Comparison of ENCODE assay signal across 11 mouse cellular contexts in the genomic region with DNA sequence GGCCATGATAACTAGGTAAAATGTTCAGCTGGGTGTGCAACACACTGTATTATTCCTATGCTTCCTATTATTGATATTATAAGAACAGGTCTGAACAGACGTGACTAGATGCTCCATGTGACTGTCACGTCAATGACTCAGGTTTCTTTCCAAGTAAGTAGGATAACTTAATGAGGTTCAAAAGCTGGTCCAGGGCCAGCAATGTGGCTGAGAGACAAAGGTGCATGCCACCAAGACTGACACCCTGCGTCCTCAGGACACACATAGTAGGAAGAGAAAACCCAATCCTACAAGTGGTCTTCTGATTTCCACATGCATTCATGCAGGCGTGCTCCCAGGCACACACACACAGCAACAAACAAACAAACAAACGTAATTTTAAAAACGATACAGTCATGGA. TPM values are rescaled to one million over a fixed set of nuclear protein-coding genes. Genes with fewer than 3 reads are reported as not detected.
DNase-seq lines count a peak whose midpoint lies in the region; ATAC-seq and TF ChIP-seq lines count a peak whose summit lies in the region.
"Had no signal": no experiment of that assay in that cellular context is flagged by ENCODE, and none has a peak within 500 bp of the region (broad histone marks: within the 10 kb centered on the region; RNA-seq: fewer than 3 reads in every experiment).

No protein-coding gene starts in this region.

- TF ChIP-seq CTCF in kidney, postnatal 0 days (IDR thresholded peaks at IDR 0.05; ENCODE audit: low read depth) = no peak

- ATAC-seq in kidney, postnatal 0 days (replicated peaks; ENCODE audit: low FRiP score, low read depth) = no peak
- no peak for ATAC-seq in kidney, embryonic 15.5 days (replicated peaks; ENCODE audit: low FRiP score)
- 0 out of 2 replicates have a peak, but pooled peaks have one; percentile 16 for ATAC-seq in erythroid progenitor cell, adult 5-6 weeks (replicated peaks; ENCODE audit: low FRiP score, poor library complexity, severe bottlenecking)
- ATAC-seq in liver, embryonic 15.5 days (ENCODE audit: insufficient read depth) = no peak
- no peak for ATAC-seq in megakaryocyte progenitor cell, adult 5-6 weeks (replicated peaks; ENCODE audit: poor library complexity)

- no peak overlapping the region for H3K9ac ChIP-seq in kidney, postnatal 0 days (ENCODE audit: low read depth, low read length)
- no peak overlapping the region for H3K9ac ChIP-seq in kidney, embryonic 15.5 days
- H3K9ac ChIP-seq in liver, embryonic 15.5 days = peak overlapping the region; percentile 100
- H3K9ac ChIP-seq: limb, embryonic 12.5 days had no signal

- H3K36me3 ChIP-seq in kidney, postnatal 0 days (ENCODE audit: insufficient read depth, low read length) = no peaks in the 10 kb centered on the region
- no peaks in the 10 kb centered on the region for H3K36me3 ChIP-seq in kidney, embryonic 15.5 days
- peaks cover 11% of the 10 kb centered on the region; the same call in 1 of the 2 replicates for H3K36me3 ChIP-seq in liver, embryonic 15.5 days (replicated peaks)
- H3K36me3 ChIP-seq: limb, embryonic 12.5 days had no signal

- peak overlapping the region; percentile 80; the same call in 1 of the 2 replicates for H3K4me2 ChIP-seq in kidney, postnatal 0 days (ENCODE audit: low read length)
- no peak overlapping the region for H3K4me2 ChIP-seq in kidney, embryonic 15.5 days
- H3K4me2 ChIP-seq in liver, embryonic 15.5 days = peak overlapping the region; percentile 71

- H3K4me1 ChIP-seq in kidney, postnatal 0 days (replicated peaks; ENCODE audit: insufficient read depth, low read length) = peaks cover 12% of the 10 kb centered on the region
- H3K4me1 ChIP-seq in kidney, embryonic 15.5 days = peaks cover 19% of the 10 kb centered on the region
- peaks cover 50% of the 10 kb centered on the region for H3K4me1 ChIP-seq in liver, embryonic 15.5 days (replicated peaks)

- H3K9me3 ChIP-seq in kidney, postnatal 0 days (replicated peaks; ENCODE audit: low read length) = no peaks in the 10 kb centered on the region
- no peaks in the 10 kb centered on the region for H3K9me3 ChIP-seq in kidney, embryonic 15.5 days (replicated peaks)
- no peaks in the 10 kb centered on the region for H3K9me3 ChIP-seq in liver, embryonic 15.5 days (replicated peaks)
- H3K9me3 ChIP-seq: limb, embryonic 12.5 days had no signal

- peak; percentile 33 for DNase-seq in gastrocnemius, adult 18-20 months (ENCODE audit: low spot score)
- DNase-seq in gastrocnemius, postnatal 25 days = no peak
- DNase-seq in kidney, postnatal 0 days (ENCODE audit: low spot score) = no peak
- no peak for DNase-seq in thymus, postnatal 0 days (ENCODE audit: low spot score)

- no peak overlapping the region for H3K4me3 ChIP-seq in kidney, postnatal 0 days (replicated peaks; ENCODE audit: low read depth, low read length)
- H3K4me3 ChIP-seq in kidney, embryonic 15.5 days (replicated peaks) = no peak overlapping the region
- peak overlapping the region; percentile 95 for H3K4me3 ChIP-seq in liver, embryonic 15.5 days (replicated peaks)
- H3K4me3 ChIP-seq: limb, embryonic 12.5 days had no signal

- WGBS in kidney, postnatal 0 days = 89% methylated on average over 6 of the region's 6 CpGs
- WGBS in kidney, embryonic 15.5 days = 90% methylated on average over 6 of the region's 6 CpGs
- WGBS in liver, embryonic 15.5 days (ENCODE audit: insufficient replicate concordance) = 52% methylated on average over 6 of the region's 6 CpGs

- no peaks in the 10 kb centered on the region for H3K27me3 ChIP-seq in kidney, postnatal 0 days (ENCODE audit: insufficient read depth, low read length)
- H3K27me3 ChIP-seq in kidney, embryonic 15.5 days = no peaks in the 10 kb centered on the region
- H3K27me3 ChIP-seq in liver, embryonic 15.5 days = no peaks in the 10 kb centered on the region
- H3K27me3 ChIP-seq: limb, embryonic 12.5 days had no signal

- H3K27ac ChIP-seq in kidney, postnatal 0 days = no peak overlapping the region
- no peak overlapping the region for H3K27ac ChIP-seq in kidney, embryonic 15.5 days
- peak overlapping the region; percentile 92 for H3K27ac ChIP-seq in liver, embryonic 15.5 days (replicated peaks)
- H3K27ac ChIP-seq: layer of hippocampus, adult 2 months; limb, embryonic 12.5 days; macrophage had no signal

RNA-seq across cellular contexts. Expression of a gene that starts 2.1 kb away (rescaled TPM):
- total RNA-seq in gastrocnemius, adult 18-20 months (2021) = 10 to 100 TPM; 56.1 to 83.1 TPM
- 10 to 100 TPM; 76.4 to 87.9 TPM for total RNA-seq in gastrocnemius, postnatal 25 days (2021)
- 14.1 and 16.2 TPM in 2 replicates for polyA plus RNA-seq in kidney, postnatal 0 days (2015; fragmentation: Nextera tagmentation; extraction: Ambion mirVana)
- 14.3 and 15.1 TPM in 2 replicates for polyA plus RNA-seq in kidney, embryonic 15.5 days (2015; fragmentation: Nextera tagmentation; extraction: Ambion mirVana)
- total RNA-seq in erythroid progenitor cell, adult 5-6 weeks (2015; ENCODE audit: low replicate concordance) = 453 and 558 TPM in 2 replicates
- 520 and 536 TPM in 2 replicates for total RNA-seq in erythroid progenitor cell, adult 5-6 weeks (2017; ENCODE audit: low replicate concordance)
- 53.1 and 57.4 TPM in 2 replicates for polyA plus RNA-seq in liver, embryonic 15.5 days (2015; fragmentation: Nextera tagmentation; extraction: Ambion mirVana)
- 13.2 and 13.5 TPM in 2 replicates for polyA plus RNA-seq in thymus, postnatal 0 days (2015; fragmentation: Nextera tagmentation; extraction: Ambion mirVana)
- 27.4 and 32.9 TPM in 2 replicates for total RNA-seq in megakaryocyte progenitor cell, adult 5-6 weeks (2015)
- 21.4 and 23.4 TPM in 2 replicates for total RNA-seq in megakaryocyte progenitor cell, adult 5-6 weeks (2017)

RNA-seq across cellular contexts. Expression of a gene that starts 2.2 kb away (rescaled TPM):
- total RNA-seq in gastrocnemius, adult 18-20 months (2021) = 100 to 1,000 TPM; 117 to 129 TPM
- 100 to 1,000 TPM; 116 to 123 TPM for total RNA-seq in gastrocnemius, postnatal 25 days (2021)
- polyA plus RNA-seq in kidney, postnatal 0 days (2015; fragmentation: Nextera tagmentation; extraction: Ambion mirVana) = 22.3 and 23.8 TPM in 2 replicates
- 27.0 and 29.5 TPM in 2 replicates for polyA plus RNA-seq in kidney, embryonic 15.5 days (2015; fragmentation: Nextera tagmentation; extraction: Ambion mirVana)
- 237 and 245 TPM in 2 replicates for total RNA-seq in erythroid progenitor cell, adult 5-6 weeks (2015; ENCODE audit: low replicate concordance)
- 160 and 184 TPM in 2 replicates for total RNA-seq in erythroid progenitor cell, adult 5-6 weeks (2017; ENCODE audit: low replicate concordance)
- 48.9 and 51.7 TPM in 2 replicates for polyA plus RNA-seq in liver, embryonic 15.5 days (2015; fragmentation: Nextera tagmentation; extraction: Ambion mirVana)
- 28.6 and 30.6 TPM in 2 replicates for polyA plus RNA-seq in thymus, postnatal 0 days (2015; fragmentation: Nextera tagmentation; extraction: Ambion mirVana)
- total RNA-seq in megakaryocyte progenitor cell, adult 5-6 weeks (2015) = 21.9 and 24.9 TPM in 2 replicates
- 9.5 and 9.9 TPM in 2 replicates for total RNA-seq in megakaryocyte progenitor cell, adult 5-6 weeks (2017)

Comparison
In these comparisons a context has a peak if more than half of its experiments do, and no peak if none do; other contexts are left out.
1. RNA of a gene that starts 2.1 kb away (total RNA-seq): 453 to 558 TPM in erythroid progenitor cell, adult 5-6 weeks; 76.4 to 87.9 TPM in gastrocnemius, postnatal 25 days, 56.1 to 83.1 TPM in gastrocnemius, adult 18-20 months and 21.4 to 32.9 TPM in megakaryocyte progenitor cell, adult 5-6 weeks; every median in the first group is over 4 times any median in the second.
2. RNA of a gene that starts 2.2 kb away (total RNA-seq): 160 to 245 TPM in erythroid progenitor cell, adult 5-6 weeks, 117 to 129 TPM in gastrocnemius, adult 18-20 months and 116 to 123 TPM in gastrocnemius, postnatal 25 days; 9.5 to 24.9 TPM in megakaryocyte progenitor cell, adult 5-6 weeks; every median in the first group is over 4 times any median in the second.